Mouse (Mus musculus): ENCODE measurements around the gene 1700113H08Rik. TPM values are rescaled to one million over a fixed set of nuclear protein-coding genes. Genes with fewer than 3 reads are reported as not detected.

1700113H08Rik gene
- polyA plus RNA-seq, 1 experiment from 2014 or later: not detected

DNA sequence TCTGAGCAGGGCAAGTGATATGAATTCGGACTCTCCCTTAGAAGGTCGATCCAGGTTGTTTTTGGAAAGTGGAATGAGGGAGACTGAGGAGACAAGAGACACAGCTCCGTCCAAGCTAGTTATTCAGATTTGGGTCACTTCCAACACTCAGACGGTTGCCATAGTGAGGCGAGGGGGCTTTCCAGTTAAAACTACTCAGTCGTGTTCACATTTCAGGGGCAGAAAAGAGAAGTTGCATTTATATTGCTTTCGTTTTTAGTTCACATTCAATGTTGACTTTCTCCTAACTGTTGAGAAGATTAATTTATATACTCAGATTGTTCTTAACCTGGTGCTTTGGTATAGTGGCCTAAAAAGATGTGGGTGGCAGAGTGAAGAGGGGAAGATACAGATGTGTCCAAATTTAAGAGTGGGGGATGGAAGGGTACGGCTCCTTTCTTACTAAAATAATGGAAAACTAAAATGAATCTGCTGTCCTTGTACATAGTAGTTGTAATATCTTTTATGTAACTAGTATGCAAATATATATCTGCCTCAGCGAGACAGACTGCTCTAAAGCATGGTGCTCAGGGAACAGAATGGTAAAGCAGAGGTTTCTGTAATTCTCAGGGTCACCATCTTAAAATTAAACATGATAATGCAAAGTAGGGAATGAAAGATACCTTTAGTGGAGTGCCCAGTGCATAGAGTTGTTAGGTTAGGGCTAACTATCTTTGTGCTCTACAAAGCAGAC, 49.9 kb downstream of the 1700113H08Rik start:
- Histone ChIP-seq H3K4me1 (ENCODE audit: insufficient read depth, low read depth, low read length) (no peaks in the 10 kb centered on the region), H3K4me2 (replicated peaks; ENCODE audit: low read depth, low read length) (no peak overlapping the region), H3K36me3 (ENCODE audit: insufficient read depth, low read length) (no peaks in the 10 kb centered on the region), H3K27ac (ENCODE audit: low read length) (no peak overlapping the region), H3K9me3 (ENCODE audit: low read length) (no peaks in the 10 kb centered on the region), H3K9ac (replicated peaks; ENCODE audit: low read depth) (no peak overlapping the region), H3K4me3 (ENCODE audit: low read depth, low read length) (no peak overlapping the region), H3K27me3 (replicated peaks; ENCODE audit: insufficient read depth, low read length) (no peaks in the 10 kb centered on the region)
- 65% methylated on average over 9 of the region's 9 CpGs for whole genome bisulfite sequencing
- DNase-seq (ENCODE audit: low spot score): no peak
- ATAC-seq: no peak
- no peak for TF ChIP-seq CTCF (IDR thresholded peaks at IDR 0.05)
- no peak for TF ChIP-seq EP300 (IDR thresholded peaks at IDR 0.05)

DNA sequence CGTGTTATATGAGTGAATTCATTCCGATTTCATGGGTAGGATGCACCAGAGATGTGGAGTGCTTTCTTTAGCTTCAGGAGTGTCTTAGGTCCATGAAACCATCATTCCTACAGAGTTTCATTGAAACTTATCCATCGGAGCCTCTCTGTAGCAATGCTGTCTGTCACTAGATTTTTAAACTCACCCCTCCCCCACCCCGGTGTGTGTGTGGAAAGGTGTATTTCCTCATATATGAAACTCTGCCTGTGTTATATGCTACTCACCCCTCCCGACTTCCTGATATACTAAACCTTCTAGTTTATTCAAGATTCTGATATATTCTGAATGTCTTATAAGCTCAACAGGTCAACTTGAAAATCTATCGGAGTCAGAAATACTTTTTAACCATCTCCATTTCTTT, 50.5 kb downstream of the 1700113H08Rik start:
- H3K27ac ChIP-seq (ENCODE audit: low read length): no peak overlapping the region
- no peaks in the 10 kb centered on the region for H3K36me3 ChIP-seq (ENCODE audit: insufficient read depth, low read length)
- TF ChIP-seq EP300 (IDR thresholded peaks at IDR 0.05) (no peak), CTCF (IDR thresholded peaks at IDR 0.05) (no peak)
- no peaks in the 10 kb centered on the region for H3K4me1 ChIP-seq (ENCODE audit: insufficient read depth, low read depth, low read length)
- no peak overlapping the region for H3K9ac ChIP-seq (replicated peaks; ENCODE audit: low read depth)
- H3K4me2 ChIP-seq (replicated peaks; ENCODE audit: low read depth, low read length): no peak overlapping the region
- WGBS: 81% methylated on average over 6 of the region's 6 CpGs
- H3K27me3 ChIP-seq (replicated peaks; ENCODE audit: insufficient read depth, low read length): no peaks in the 10 kb centered on the region
- H3K9me3 ChIP-seq (ENCODE audit: low read length): no peaks in the 10 kb centered on the region
- H3K4me3 ChIP-seq (ENCODE audit: low read depth, low read length): no peak overlapping the region
- DNase-seq (ENCODE audit: low spot score) (no peak), ATAC-seq (no peak)

DNA sequence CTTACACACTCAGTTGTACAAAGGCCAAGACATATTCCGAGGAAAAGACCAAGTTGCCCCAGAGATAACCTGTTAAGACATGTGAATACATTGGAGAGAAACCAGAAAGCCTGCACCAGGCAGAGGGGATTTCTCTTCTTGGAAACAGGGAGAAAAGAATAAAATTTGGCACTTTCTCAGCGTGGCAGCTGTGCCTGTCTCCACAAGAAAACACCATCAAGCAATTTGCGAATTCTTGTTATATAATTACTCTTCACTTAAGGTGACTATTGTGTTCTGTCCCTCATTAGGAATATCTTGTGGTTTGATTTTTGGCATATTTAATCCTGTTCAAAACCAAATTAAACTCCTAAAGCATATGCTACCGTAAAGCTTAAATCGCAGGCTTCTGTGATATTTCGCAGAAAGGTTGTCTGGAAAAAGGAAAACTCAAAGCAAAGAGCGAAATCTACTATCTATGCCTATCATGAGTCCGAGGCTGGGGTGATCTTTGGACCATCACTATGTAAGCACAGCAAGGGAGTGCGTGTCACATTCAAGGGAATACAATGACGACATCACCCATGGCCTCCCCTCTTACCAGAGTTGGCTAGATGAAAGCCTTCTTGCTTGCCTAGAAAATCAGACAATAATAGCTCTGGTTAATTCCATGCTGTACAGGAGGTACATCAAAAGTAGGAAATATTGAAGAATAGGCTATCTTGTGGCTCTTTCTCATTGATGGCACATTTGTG, 51.4 kb downstream of the 1700113H08Rik start:
- H3K4me1 ChIP-seq (ENCODE audit: insufficient read depth, low read depth, low read length): no peaks in the 10 kb centered on the region
- no peaks in the 10 kb centered on the region for H3K36me3 ChIP-seq (ENCODE audit: insufficient read depth, low read length)

DNA sequence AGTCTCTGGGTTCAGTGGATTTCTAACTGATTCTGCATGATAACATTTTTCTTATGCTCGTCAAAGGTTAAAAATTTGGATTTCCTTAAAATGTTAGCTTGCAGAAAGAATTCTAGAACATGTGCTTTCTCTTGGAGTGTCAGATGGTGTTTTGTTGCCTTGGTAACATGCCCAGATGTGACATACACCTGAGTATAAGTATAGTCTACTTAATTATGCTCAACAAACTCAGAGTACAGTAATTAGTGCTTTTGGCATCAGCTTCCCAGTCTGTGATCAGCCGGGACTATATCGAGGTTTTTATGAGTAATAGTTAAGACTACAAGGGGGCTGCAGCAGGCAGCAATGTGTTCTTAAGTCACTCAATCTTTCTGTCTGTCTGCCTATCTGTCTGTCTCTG, 53.1 kb downstream of the 1700113H08Rik start:
- DNase-seq (ENCODE audit: low spot score): no peak
- no peak overlapping the region for H3K4me3 ChIP-seq (ENCODE audit: low read depth, low read length)
- H3K4me1 ChIP-seq (ENCODE audit: insufficient read depth, low read depth, low read length): no peaks in the 10 kb centered on the region
- no peak for ATAC-seq
- no peaks in the 10 kb centered on the region for H3K36me3 ChIP-seq (ENCODE audit: insufficient read depth, low read length)
- H3K27ac ChIP-seq (ENCODE audit: low read length): no peak overlapping the region
- H3K9me3 ChIP-seq (ENCODE audit: low read length): no peaks in the 10 kb centered on the region
- TF ChIP-seq EP300 (IDR thresholded peaks at IDR 0.05) (no peak), CTCF (IDR thresholded peaks at IDR 0.05) (no peak)
- H3K27me3 ChIP-seq (replicated peaks; ENCODE audit: insufficient read depth, low read length): no peaks in the 10 kb centered on the region
- H3K4me2 ChIP-seq (replicated peaks; ENCODE audit: low read depth, low read length): no peak overlapping the region
- no peak overlapping the region for H3K9ac ChIP-seq (replicated peaks; ENCODE audit: low read depth)
- WGBS: 89% methylated on average over 3 of the region's 3 CpGs

More for the DNA sequence above, 51.4 kb downstream of the 1700113H08Rik start:
- Histone ChIP-seq H3K4me2 (replicated peaks; ENCODE audit: low read depth, low read length) (no peak overlapping the region), H3K4me3 (ENCODE audit: low read depth, low read length) (no peak overlapping the region), H3K27ac (ENCODE audit: low read length) (no peak overlapping the region), H3K27me3 (replicated peaks; ENCODE audit: insufficient read depth, low read length) (no peaks in the 10 kb centered on the region), H3K9ac (replicated peaks; ENCODE audit: low read depth) (no peak overlapping the region), H3K9me3 (ENCODE audit: low read length) (no peaks in the 10 kb centered on the region)
- 80% methylated on average over 10 of the region's 10 CpGs for WGBS
- ATAC-seq (no peak), DNase-seq (ENCODE audit: low spot score) (no peak)
- TF ChIP-seq CTCF (IDR thresholded peaks at IDR 0.05) (no peak), EP300 (IDR thresholded peaks at IDR 0.05) (no peak)

DNA sequence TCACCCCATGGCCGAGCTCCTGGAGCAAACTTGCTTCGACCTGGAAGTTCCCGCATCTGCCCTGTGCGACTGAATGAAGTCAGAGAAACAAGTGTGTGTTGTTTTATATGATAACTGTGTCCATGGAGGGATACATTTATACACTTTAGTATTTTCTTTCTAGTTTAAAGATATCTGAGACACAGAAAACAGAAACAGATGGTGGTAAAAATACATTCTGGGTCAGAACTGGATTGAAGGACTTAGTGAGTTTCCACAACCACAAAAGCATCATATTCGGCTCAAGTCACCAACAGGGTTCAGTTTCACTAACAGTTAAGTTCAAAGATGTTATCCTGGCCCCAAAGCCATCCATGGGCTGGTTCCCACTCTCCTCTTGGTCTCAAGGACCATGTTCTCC, 67.2 kb downstream of the 1700113H08Rik start:
- Histone ChIP-seq H3K36me3 (ENCODE audit: insufficient read depth, low read length) (no peaks in the 10 kb centered on the region), H3K9ac (replicated peaks; ENCODE audit: low read depth) (no peak overlapping the region), H3K27me3 (replicated peaks; ENCODE audit: insufficient read depth, low read length) (no peaks in the 10 kb centered on the region), H3K4me2 (replicated peaks; ENCODE audit: low read depth, low read length) (no peak overlapping the region), H3K4me1 (ENCODE audit: insufficient read depth, low read depth, low read length) (no peaks in the 10 kb centered on the region), H3K4me3 (ENCODE audit: low read depth, low read length) (no peak overlapping the region), H3K27ac (ENCODE audit: low read length) (no peak overlapping the region), H3K9me3 (ENCODE audit: low read length) (no peaks in the 10 kb centered on the region)
- TF ChIP-seq EP300 (IDR thresholded peaks at IDR 0.05) (no peak), CTCF (IDR thresholded peaks at IDR 0.05) (no peak)
- no peak for ATAC-seq
- DNase-seq (ENCODE audit: low spot score): no peak
- WGBS: 86% methylated on average over 5 of the region's 5 CpGs

DNA sequence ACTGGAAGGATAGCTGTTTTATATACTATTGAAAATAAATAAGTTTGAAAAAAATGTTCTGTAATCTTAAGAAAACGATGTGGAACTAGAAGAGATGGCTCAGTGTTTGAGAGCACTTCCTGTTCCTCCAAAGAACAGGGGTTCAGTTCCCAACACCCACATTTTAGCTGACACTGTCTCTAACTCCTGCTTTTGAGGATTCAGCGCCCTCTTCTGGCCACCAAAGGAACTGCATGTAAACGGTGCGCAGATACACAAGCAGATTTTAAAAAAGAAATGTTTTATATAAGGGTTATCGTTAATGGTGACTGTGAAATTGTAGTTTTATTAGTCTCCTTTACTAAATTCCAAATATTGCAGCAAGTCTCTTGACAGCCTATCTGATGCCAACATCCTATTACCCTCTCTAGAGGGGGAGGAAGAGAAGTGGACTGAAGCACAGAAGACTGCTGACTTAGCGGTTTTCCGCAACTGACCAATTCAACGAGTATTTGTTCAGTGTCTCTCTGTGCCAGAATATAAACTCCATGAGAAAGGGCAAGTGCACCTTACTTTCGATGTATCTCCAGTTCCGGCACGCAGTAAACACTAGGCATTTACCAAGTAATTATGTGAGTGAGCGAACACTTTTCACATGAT, 68.5 kb downstream of the 1700113H08Rik start:
- no peaks in the 10 kb centered on the region for H3K4me1 ChIP-seq (ENCODE audit: insufficient read depth, low read depth, low read length)
- H3K4me3 ChIP-seq (ENCODE audit: low read depth, low read length): no peak overlapping the region
- H3K27ac ChIP-seq (ENCODE audit: low read length): no peak overlapping the region
- ATAC-seq (no peak), DNase-seq (ENCODE audit: low spot score) (no peak)
- WGBS: 76% methylated on average over 12 of the region's 12 CpGs
- H3K9ac ChIP-seq (replicated peaks; ENCODE audit: low read depth): no peak overlapping the region
- no peaks in the 10 kb centered on the region for H3K9me3 ChIP-seq (ENCODE audit: low read length)
- no peaks in the 10 kb centered on the region for H3K27me3 ChIP-seq (replicated peaks; ENCODE audit: insufficient read depth, low read length)
- no peaks in the 10 kb centered on the region for H3K36me3 ChIP-seq (ENCODE audit: insufficient read depth, low read length)
- TF ChIP-seq EP300 (IDR thresholded peaks at IDR 0.05) (no peak), CTCF (IDR thresholded peaks at IDR 0.05) (peak; percentile 43)
- no peak overlapping the region for H3K4me2 ChIP-seq (replicated peaks; ENCODE audit: low read depth, low read length)

Measured in lung, postnatal 0 days (tissue).